22 mouse cellular contexts compared by ENCODE assay signal in the genomic region with DNA sequence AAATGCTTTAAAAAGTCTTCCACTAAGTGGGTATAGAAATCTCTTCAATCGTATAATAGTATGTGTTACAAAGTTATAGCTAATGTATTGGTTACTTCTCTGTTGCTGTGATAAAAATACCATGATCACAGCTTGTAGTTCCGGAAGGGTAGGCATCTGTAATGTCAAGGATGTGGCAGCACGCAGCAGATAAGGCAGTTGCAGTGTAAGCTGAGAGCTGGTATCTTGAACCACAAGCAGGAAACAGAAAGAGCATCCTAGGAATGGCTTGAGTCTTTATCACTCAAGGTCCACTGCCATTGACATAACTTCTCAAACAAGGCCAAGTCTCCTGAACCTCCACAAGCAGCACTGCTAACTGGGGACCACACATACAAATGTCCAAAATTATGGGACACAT. TPM values are rescaled to one million over a fixed set of nuclear protein-coding genes. Genes with fewer than 3 reads are reported as not detected.
DNase-seq lines count a peak whose midpoint lies in the region; ATAC-seq lines count a peak whose summit lies in the region.
"Had no signal": no experiment of that assay in that cellular context is flagged by ENCODE, and none has a peak within 500 bp of the region (broad histone marks: within the 10 kb centered on the region; RNA-seq: fewer than 3 reads in every experiment).

No protein-coding gene starts in this region.

- peaks cover 23% of the 10 kb centered on the region for H3K4me1 ChIP-seq in megakaryocyte, embryonic 14.5 days
- H3K4me1 ChIP-seq: embryonic facial prominence, embryonic 10.5 days; embryonic facial prominence, embryonic 12.5 days; forebrain, embryonic 13.5 days; forebrain, embryonic 15.5 days had no signal

- H3K4me3 ChIP-seq in megakaryocyte, embryonic 14.5 days (replicated peaks): peak overlapping the region; percentile 62
- H3K4me3 ChIP-seq: embryonic facial prominence, embryonic 10.5 days; embryonic facial prominence, embryonic 12.5 days; forebrain, embryonic 13.5 days; forebrain, embryonic 15.5 days had no signal

- peaks cover 7% of the 10 kb centered on the region; the same call in 1 of the 2 replicates for H3K9me3 ChIP-seq in megakaryocyte, embryonic 14.5 days
- H3K9me3 ChIP-seq: embryonic facial prominence, embryonic 10.5 days; embryonic facial prominence, embryonic 12.5 days; forebrain, embryonic 13.5 days; forebrain, embryonic 15.5 days had no signal

- intact Hi-C loops in heart, postnatal 25 days (cut with DNase I): no loop called here

- H3K36me3 ChIP-seq in megakaryocyte, embryonic 14.5 days (replicated peaks; ENCODE audit: low read length): no peaks in the 10 kb centered on the region
- H3K36me3 ChIP-seq: embryonic facial prominence, embryonic 10.5 days; embryonic facial prominence, embryonic 12.5 days; forebrain, embryonic 15.5 days had no signal

- H3K27me3 ChIP-seq in megakaryocyte, embryonic 14.5 days (replicated peaks): peaks cover 3% of the 10 kb centered on the region
- H3K27me3 ChIP-seq: embryonic facial prominence, embryonic 12.5 days; forebrain, embryonic 13.5 days; forebrain, embryonic 15.5 days; Patski had no signal

- peak; percentile 24 for DNase-seq in heart, adult 11 months
- DNase-seq in heart, postnatal 25 days (ENCODE audit: low spot score): no peak
- no peak for DNase-seq in cerebellum, postnatal 4 days (ENCODE audit: low spot score in 2 of 2)
- DNase-seq: adrenal gland, adult 8-10 months; adrenal gland, postnatal 14 days; adrenal gland, postnatal 36 days; cerebellum, adult 11-12 months; cerebellum, adult 2 months; cerebellum, adult 9-10 months; cerebellum, postnatal 10 days; cerebellum, postnatal 25 days; forebrain, postnatal 0 days had no signal

- ATAC-seq in megakaryocyte, adult 5-6 weeks (ENCODE audit: poor library complexity, severe bottlenecking): no peak
- peak; percentile 63; the same call in 1 of the 2 replicates for ATAC-seq in common myeloid progenitor, adult 5-6 weeks (replicated peaks; ENCODE audit: low read depth, poor library complexity, severe bottlenecking)
- ATAC-seq: activated CD4-positive, CD25-positive, alpha-beta regulatory T cell, adult 4 months; forebrain, embryonic 13.5 days; forebrain, embryonic 15.5 days; forebrain, postnatal 0 days; Patski had no signal

RNA-seq across cellular contexts. Expression of a gene that starts 35.7 kb away (rescaled TPM):
- total RNA-seq in heart, postnatal 25 days (2021): 1 to 10 TPM; 1.9 to 2.0 TPM
- polyA plus RNA-seq in megakaryocyte, embryonic 14.5 days (2012; ENCODE audit: insufficient read depth, low replicate concordance): 0.19 TPM in 1 of 2 replicates, not detected in the other
- total RNA-seq in megakaryocyte, adult 5-6 weeks (2015): not detected in 2 replicates
- not detected in 2 replicates for total RNA-seq in megakaryocyte, adult 5-6 weeks (2017)
- not detected in 2 replicates for total RNA-seq in common myeloid progenitor, adult 5-6 weeks (2017)
- total RNA-seq: MEL had no signal
- polyA plus RNA-seq: activated CD4-positive, CD25-positive, alpha-beta regulatory T cell, adult 4 months had no signal
